Mouse (Mus musculus): ENCODE data around the gene Ebf3. TPM values are rescaled to one million over a fixed set of nuclear protein-coding genes. Genes with fewer than 3 reads are reported as not detected.

Gene Ebf3
- polyA plus RNA-seq (2014; fragmentation: Illumina TruSeq; extraction: RNeasy Lipid Tissue Mini Kit (QIAGEN cat#74804)): 1.9 TPM

DNA sequence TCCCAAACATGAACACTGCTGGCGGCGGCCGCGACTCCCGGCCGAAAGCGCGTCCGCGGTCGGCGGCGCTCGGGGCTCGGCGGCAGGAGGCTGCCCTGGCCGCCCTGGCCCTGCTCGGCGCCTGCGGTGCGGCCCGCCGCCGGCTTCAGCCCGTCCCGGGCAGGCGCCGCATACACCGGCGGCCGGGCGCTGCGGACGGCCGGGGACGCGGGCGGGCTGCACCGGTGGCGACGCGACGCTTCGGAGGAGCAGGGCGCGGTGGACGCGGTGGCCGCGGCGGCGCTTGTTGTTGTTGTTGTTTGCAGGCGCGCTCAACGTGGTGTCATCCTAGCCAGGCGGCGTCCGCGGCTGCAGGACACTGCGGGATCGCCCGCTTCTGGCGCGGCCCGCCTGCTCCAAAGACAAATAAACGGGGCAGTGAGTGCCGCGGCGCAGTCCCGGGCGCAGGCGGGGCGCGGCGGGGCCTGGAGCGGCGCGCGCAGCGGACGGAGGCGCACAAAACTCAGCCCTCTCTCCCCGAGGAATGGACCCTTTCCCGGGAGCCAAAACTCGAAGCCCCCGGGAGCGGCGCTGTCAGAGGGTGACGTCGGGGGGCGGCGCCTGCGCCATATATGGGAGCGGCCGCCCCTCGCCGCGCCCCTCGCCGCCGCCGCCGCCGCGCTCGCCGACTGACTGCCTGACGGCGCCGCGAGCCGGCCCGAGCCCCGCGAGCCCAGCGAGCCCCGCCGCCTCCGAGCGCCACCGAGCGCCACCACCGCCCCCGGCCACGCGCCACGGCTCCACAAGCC, at the start of gene Ebf3:
Gene Ebf3 (minus strand): TSS at position 542 of the 788 bp plus-strand sequence.

Other genes with a start within 250 kb of the Ebf3 start
- gene 9430038I01Rik, start 96.3 kb upstream of the Ebf3 start, polyA plus RNA-seq (2014; fragmentation: Illumina TruSeq; extraction: RNeasy Lipid Tissue Mini Kit (QIAGEN cat#74804)): 8.3 TPM
- gene Glrx3, start 123.2 kb upstream of the Ebf3 start, polyA plus RNA-seq (2014; fragmentation: Illumina TruSeq; extraction: RNeasy Lipid Tissue Mini Kit (QIAGEN cat#74804)): 262 TPM

Measured in ovary, adult 10 weeks (tissue).